Mouse (Mus musculus) lung, adult 2 months (tissue): ENCODE measurements at regions not wholly inside any gene's neighbourhood (a gene's known extent, or its start where the extent isn't known, plus 50 kb on each side); places are given as distances from the start of the nearest gene placed in this dataset.

Experiments
- CTCF ChIP-seq: fragments of 200-500 bp; IDR thresholded peaks from 2 replicates; pipeline ENCODE4 v1.5.1; 2011; ENCODE audit warnings: mild to moderate bottlenecking, low read length, control low read depth; ENCODE audit not compliant: insufficient read depth
- POLR2A ChIP-seq: fragments of 200-500 bp; IDR thresholded peaks from 2 replicates; pipeline ENCODE4 v1.6.1; 2011; ENCODE audit warnings: low read depth, mild to moderate bottlenecking, control low read depth, low read length, borderline replicate concordance; ENCODE audit errors: extremely low read depth

GRCm38 (mm10) chr13:53734944-53735343 lies 262.1 kb upstream of the Msx2 start:
- TF ChIP-seq POLR2A (no peak), CTCF (no peak)
